Mouse (Mus musculus) spleen, postnatal 36 days (tissue): ENCODE results near the gene Pigp.
A peak's percentile ranks its signal among the peaks of the same experiment; 100 is the strongest.

ENCODE experiments used
- DNase-seq, 2 experiments: peaks; one replicate each; pipeline ENCODE4 v3.0.0; 2022; ENCODE audit warnings: low spot score in 2 of 2, mixed read lengths in 1 of 2

The Pigp gene

DNA sequence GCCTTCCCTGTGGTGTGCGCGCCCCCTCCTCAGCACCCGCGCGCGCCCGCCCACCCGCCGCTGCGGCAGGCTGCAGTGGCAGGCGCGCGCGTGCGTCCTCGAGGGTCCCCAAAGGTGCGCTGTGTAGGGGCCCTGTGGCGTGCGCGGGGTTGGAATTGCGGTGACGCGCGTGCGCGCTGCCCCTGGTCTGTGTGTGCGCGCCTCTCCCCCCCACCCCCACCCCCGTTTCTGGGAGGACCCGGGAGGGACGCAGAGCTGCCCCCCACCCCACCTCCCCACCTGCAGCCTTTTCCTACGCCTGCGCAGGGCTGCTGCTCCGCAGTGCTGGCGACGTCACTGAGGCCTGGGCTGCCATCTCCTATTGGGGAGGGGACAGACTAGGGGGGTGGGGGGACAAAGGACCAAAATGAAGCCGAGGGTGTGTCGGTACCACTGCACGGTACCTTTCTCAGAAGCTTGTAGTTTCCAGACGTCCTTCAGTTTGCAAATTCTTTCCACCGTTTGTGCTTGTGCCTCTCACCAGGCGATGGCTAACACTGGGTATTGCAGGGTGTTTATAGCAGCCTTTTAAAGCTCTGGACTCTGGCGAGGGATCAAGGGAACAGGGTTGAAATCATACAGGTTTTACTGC lies at the start of gene Pigp:
TSS of gene Pigp (minus strand) at position 542 of the 631 bp plus-strand sequence.
- peak; percentile 32 to 33 for DNase-seq

DNA sequence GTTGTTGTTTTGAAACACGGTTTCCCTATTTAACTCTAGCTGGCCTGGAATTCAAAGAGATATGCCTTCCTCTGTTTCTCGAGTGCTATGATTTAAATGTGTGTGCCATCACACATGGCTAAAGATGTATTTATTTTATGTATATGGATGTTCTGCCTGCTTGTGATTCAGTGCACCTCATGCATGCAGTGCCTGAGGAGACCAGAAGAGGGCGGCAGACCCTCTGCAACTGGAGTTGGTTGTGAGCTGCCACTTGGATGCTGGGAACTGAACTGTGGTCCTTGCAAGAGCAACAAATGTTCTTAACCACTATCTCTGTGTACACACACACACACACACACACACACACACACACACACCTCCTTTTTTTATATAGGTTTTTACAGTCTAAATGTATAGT lies 48.9 kb upstream of the Pigp start:
- peak in 1 of 2 experiments; percentile 7 for DNase-seq

DNA sequence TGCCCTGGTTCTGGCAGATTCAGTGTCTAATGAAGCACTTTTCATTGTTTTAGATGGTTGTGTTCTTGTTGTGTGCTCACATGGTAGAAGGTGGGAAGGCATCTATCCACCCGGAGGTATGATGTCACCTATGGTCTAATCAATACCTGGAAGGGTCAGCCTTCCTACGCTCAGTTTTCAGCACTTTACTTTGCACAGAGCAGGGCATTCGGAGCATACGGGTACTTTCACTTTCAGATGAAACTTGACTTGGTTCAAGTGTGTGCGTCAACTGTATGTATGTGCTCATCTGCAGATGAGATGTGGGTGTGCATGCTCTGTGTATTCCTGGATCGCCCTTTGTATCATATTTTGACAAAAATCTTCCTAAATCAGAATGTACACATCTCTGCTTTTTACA lies 42.5 kb upstream of the Pigp start:
- DNase-seq, result no peak

DNA sequence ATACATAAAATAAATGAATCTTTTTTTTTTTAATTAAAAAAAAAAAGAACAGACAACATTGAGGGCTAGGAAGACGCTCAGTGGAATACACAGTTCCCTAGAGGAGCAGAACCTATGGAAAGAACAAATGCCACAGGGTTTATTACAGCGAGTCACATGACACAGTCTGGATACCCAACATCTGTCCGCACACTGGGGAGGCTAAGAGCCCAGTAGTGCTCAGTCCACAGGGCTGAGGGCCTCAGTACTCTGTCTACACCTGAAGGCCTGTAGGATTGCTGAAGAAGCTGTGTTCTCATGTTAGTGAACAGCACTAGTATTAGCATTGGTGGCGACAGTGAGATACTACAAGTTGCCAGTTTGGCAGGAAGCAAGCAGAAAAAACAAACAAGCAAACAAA lies 41.1 kb upstream of the Pigp start:
- no peak for DNase-seq

DNA sequence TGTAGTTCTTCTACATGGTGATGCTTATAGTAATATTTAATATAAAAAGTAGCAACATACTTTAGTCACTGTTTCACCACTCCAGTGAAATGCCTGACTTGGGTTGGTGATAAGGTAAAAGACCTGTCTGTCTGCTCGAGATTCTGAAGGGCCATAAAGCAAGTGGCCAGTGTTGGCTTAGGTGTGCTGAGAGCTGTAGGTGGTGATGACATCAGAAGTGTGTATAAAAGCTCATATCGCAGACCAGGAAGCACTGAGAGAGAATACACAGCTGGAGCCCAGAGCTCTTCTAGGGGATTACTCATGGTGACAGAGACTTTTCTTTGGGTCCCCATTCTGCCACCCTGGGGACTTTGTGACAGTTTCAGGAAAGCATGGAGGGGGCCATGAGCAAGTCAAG lies 40.6 kb upstream of the Pigp start:
- DNase-seq, result no peak

DNA sequence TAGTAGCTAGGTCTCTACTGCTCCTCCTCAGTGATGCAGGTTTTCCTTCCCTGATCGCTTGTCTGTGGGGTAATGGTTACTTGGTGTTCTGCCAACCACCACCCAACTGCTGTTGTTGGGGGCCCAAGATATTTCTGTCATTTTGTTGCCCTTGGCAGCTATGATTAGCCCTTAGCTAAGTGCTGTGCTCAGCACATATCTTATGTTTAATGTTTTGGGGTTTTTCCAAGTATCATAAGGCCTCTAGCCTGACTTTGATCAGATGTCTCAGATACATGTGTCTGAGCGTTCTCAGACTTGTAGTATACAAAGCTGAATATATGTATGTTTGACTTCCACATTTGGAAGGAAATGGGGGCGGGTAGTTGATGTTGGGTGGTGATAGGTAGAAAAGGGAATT lies 39.6 kb upstream of the Pigp start:
- peak in 1 of 2 experiments; percentile 3 for DNase-seq

DNA sequence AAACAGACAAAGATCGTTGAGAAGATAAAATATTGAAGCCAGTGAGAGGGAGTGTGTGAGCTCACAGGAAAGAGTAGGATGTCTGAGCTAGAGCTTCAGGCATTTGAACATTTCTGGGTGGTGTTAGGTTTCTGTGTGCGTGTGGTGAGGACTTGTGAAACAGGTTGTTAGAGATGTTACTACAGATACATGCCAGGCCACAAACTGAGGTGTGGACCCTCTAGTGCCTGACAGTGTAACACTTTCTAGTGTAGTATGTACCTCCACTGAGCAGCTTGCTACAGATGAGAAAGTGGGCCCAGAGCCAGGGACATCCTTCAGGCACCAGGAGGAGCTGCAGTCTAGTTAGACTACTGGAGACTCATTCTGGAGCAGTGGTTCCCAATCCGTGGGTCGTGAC lies 30.5 kb upstream of the Pigp start:
- no peak for DNase-seq

DNA sequence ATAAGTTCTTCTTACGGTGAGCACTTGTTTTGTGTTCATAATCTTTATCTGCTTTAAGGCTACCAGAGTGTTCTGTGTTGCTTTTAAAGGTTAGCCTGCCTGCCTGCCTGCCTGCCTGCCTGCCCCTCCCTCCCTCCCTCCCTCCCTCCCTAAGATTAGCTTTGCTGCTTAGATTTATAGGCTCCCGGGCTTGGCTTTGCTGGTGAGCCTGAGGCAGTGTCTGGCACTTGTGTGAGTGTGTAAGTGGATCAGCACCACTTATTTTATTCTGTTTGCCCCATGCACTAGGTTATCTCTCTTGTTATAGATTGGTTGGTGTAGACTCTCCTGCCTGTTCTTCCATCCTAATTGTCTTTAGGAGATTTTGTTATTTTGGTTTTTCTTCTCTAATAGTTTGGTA lies 30.0 kb upstream of the Pigp start:
- DNase-seq, result no peak

DNA sequence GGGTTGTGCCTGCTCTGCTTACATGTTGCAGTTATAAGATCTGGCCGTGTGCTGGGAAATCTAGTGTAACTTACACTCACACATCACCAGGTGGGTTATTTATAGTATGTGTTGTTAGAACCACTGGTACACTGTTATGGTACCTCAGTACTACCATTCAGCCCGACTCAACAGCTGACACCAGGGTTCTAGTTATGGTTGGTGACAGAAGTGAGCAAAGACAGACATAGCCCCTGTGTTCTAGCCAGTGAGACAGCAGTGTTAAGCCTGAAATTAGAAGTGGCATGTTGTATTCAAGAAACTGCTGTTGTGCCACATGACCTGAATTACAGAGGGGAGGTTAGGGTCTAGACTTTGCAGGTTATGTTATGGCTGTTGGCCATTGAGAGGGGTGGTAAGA lies 27.5 kb upstream of the Pigp start:
- DNase-seq, result no peak

DNA sequence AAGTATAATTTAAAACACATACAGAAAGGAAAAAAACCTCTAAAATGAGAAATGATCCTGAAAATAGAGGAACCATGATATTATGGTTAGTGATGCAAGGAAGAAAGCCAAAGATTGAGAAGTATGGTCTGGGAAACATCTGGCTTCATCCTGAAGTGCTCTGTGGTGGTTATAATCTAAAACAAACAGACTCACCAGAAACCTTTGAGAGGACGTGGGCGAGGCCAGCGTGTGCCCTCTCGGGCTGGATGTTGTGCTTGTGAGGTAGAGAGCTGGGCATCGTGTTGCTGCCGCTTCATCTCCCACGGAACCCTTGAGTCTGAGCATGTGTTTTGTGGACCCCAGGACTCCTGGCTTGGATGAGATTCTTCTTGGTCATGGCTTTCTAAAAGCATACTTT lies 25.0 kb upstream of the Pigp start:
- DNase-seq, result no peak

DNA sequence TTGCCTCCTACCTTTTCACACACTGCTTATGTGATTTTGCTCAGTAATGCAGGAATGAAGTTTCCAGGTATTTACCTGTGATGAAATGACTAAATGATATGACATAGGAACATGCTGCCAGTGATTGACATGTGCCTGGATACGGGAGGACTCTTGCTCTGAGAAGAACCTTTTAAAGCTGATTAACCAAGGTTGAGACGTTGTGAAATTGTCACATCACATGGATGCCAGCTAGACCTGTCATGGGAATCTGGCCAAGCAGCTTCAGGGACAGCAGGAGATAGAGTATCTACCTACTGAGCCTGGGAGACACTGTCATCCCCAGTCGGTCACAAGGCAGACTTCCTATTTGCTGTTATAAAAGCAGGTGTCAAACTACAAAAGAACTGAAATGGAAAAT lies 23.4 kb upstream of the Pigp start:
- no peak for DNase-seq

DNA sequence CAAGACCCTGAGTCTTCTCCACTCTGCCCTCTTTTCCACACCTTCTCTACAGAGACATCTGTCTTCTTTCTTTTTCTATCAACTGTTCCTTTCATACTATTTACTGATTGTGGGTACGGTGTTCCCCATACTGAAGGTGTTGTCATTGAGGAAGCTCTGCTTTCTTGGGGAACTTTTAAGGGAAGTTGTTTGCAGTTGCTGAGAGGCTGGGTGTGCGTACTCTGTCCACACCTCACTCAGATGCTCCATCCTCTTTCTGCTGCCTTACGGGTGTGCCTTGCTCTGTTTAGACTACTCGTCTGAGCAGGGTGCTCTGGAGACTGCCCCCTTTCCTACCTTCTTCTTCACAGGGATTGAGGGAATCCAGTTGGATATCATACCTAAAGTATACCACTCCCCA lies 20.7 kb upstream of the Pigp start:
- DNase-seq, result no peak

DNA sequence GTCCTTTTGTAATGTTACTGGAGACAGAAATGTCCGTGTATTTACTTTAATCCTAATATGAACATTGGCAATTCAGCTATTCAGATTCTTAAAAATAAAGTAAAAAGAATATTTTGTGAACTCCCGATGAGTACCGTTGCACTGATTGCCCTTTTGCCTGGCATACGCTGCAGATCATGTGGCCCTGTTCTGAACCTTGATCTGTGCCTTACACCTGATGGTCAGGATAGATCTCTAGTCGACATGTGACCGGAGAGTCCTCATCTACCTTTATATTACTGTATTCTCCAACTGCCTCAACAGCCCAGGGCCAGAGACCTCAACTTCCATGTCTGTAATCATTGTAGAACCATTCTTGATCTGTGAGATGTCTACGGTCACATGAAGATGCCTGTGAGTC lies 16.0 kb upstream of the Pigp start:
- DNase-seq, result no peak

DNA sequence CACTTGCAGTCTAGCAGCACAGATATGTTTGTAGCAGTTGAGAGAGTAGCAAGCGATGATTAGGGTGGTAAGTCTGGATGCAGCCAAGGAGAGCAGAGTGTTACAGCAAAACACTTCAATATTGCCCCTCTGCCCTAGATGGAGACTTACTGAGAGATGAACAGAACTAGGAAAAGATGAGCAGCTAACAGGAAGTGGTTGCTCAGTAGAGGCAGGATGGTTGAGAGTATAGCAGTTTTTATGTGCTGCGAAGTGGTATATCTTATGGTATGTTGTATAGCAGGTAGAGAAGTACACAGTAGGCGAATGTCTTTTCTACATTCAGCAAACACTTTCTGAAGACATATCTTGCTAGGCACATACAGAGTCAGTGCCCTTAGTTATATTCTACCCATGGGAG lies 11.6 kb upstream of the Pigp start:
- DNase-seq, result no peak

DNA sequence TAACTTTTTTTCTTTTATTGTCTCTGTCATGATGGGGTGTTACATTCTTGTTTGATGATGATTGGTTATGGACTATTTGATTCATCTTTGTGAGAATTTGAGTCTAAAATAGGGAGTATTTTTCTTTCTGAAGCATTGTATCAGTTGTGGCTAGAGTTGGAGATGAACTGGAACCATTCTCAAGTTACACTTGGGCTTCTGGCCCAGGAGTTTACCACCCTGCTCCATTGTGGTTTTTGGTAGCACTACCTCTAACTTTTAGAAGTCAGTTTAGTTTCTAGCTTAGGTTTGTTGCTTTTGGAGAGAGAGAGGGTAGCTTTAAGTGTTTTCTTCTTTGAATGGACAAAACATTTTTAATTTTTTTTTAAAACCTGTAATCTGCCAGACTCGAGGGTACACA lies 7.7 kb upstream of the Pigp start:
- DNase-seq, result no peak

DNA sequence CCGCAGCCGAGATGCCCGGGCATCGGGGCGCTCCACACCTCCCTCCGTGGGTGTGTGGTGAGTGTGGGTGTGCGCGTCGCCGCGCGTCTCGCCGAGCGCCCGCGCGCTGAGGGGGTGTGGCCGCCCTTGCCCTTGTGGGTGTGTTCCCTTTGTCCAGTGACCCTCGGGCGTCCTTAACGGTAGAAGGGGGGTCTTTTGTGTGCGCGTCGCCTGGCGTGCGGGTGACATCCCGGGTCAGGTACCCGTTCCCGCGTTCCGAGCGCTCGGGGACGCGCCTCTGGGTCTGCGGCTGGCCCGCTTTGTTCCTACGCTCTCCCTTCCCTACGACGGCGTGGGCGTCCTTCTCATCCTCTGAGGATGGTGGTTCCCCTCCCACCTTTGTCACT lies 734 bp downstream of the Pigp start:
- peak; percentile 72 to 78 for DNase-seq

DNA sequence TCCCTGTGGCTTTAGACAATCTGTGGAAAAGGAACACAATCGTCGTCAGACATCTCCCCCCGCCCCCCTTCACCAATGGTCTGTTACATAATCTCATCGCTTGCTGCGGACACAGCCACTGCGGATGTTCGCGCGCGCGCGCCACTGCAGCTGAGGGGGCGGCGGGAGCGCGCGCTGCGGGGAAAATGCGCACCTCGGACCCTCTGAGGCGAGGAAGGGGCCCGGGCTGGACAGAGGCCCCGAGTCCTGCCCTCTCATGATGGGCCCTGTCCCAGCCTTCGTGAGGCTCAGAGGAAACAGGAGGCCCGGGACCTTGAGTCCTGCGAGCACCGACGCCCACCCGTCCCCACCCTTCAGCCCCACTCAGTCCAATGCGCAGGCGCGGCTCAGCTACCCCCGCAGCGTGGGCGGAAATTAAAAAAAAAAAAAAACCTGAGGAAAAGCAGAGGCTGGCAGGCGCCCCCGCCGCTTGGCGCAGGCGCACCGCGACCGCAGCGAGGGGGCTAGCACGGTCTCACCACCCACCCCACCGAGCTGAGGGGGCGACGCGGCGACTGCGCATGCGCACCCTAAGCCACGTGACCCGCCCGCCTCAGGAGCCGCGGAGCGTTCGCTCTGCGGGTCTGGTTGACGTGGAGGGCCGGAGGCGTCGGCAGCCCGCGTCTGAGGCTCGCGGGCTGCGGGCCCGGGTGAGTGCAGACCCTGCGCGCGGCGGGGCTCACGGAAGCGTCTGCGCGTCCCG lies 1.3 kb downstream of the Pigp start, which contains the start of gene Ttc3:
TSS of gene Ttc3 (plus strand) at position 446 of the 742 bp plus-strand sequence.
- DNase-seq, result peak; percentile 88 to 89

DNA sequence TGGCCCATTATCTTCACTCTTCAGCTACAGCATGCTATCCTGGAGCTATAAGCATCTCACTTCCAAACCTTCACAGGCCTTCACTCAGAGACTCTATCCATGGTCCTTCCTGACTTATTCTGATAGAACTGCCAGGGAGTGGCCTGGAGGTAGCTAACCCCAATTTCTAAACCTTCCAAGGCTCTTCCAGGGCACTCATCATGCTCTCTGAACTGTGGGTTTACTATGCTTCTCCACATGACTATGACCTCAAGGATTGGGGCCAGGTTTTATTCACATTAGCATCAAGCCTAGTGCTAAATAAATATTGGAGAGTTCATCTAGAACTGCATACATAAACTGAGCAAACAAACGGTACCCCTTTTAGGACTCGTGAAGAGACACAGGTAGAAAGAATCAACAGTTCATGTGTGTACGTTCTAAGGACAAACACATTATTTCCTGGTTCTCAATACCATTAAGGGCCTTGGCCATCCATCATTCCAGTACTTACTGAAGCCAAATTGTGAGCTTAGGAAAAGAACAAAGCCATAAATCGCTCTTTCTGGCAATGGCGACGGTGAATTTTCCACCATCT lies 2.0 kb downstream of the Pigp start:
- no peak for DNase-seq

DNA sequence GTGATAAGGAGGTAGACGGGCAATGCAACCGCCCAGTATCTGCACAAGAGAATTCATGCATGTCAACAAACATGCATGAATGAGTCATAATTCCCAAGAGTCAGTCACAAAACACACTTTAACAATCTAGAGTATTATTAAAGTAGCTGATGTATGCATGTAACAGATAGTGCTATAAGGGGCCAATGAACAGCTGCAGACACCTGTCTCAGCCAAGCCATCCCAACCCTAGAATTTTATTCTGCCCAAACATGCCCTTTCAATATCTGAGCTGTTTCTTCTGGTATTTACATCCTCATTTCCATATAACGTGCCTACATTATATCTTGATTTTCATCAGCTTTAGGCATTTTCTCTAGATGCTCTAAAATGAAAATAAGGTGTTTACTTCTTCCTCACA lies 6.2 kb downstream of the Pigp start:
- DNase-seq, result no peak

DNA sequence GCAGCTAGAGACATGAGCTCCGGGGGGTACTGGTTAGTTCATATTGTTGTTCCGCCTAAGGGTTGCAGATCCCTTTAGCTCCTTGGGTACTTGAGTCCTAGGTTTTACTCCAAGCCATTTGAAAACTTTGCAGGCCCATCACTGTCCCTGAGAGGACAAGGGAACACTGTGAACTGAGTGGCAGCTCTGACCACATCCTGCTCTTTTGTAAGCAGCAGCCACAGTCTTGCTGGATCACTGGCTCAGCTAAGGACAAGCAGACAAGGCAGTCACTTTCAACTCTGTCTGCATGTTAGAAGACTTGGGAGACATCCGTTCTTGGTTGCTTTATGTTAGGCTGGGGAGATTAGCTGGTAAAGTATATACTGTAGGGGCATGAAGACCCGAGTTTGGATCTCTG lies 7.8 kb downstream of the Pigp start:
- DNase-seq, result no peak

DNA sequence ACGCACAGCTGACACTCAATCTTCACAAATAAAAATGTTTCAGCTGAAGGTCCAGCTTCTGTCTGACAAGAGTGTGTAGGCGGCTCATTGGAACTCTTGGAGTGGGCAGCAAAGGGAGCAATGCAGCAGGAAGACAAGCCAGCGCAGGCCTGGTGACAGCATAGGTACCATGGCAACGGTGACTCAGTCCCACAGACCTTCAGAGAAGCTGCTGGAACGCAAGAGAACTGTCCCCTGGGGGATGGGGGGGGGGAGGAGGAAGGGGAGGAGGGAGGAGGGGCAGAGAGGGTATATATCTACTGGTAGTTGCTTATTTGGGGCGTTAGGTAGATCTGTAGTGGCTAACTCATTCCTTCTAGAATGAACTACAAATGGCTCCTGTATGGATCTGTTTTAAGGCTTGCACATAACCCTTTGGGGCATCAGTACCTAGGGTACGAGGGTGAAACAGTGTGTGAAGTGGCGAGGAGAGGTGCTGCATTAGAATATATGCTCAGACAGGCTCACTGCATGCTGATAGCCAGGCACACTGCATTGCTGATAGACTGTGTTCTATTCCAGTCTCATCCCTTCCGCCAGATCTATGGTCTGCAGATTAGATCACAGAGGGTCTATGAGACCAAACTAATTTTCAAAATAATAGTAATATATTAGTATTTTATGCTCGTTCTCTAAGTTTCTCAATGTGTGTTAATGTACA lies 9.3 kb downstream of the Pigp start:
- DNase-seq, result peak; percentile 11 to 17

DNA sequence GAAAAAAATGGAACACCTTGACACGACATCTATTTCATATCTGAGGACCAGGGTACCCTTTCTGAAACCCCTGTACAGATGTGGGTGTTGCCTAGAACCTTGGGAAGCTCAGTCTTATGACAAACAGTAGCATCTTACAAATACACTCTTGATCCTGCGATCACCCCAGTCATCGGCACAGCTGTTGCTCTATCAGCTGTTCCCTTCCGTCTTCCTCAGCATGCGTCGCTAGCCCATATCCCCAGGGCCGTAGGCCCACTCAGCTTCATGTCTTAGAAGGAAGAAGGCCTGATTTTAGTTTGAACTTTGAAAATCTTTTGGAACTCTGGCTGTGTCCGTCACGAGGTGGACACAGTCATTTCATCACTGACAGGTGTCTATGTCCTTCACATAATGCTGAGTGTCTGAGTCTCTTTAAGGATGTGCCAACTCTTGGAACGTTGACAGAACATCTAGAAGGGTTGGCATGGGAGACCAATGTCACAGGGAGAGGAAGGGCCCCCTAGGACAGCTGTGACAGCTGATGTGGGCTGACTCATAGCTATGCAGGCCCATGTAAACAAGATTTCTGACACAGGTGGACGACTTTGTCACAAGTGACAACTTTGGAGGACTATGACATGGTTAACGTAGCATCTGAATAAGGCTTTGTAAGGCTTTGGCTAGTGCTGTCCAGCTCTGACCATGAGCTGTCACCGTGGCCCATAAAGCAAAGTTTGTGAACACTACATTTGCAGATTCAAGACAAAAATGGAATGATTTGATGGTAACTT lies 10.9 kb downstream of the Pigp start:
- no peak for DNase-seq
